Mouse (Mus musculus): ENCODE data around the gene Cdh24. TPM values are rescaled to one million over a fixed set of nuclear protein-coding genes. Genes with fewer than 3 reads are reported as not detected.

The Cdh24 gene
- 1.4 and 2.3 TPM in 2 replicates for total RNA-seq (2017)

GRCm38 (mm10) chr14:54641305-54641969 lies at the start of gene Cdh24:
Cdh24 (minus strand) TSS chr14:54641364.
- ATAC-seq (replicated peaks in 1 of 2; ENCODE audit: insufficient read depth in 1 of 2, low FRiP score in 2 of 2, low TSS enrichment in 1 of 2, low read depth in 1 of 2, poor library complexity in 2 of 2, severe bottlenecking in 2 of 2), result peak; percentile 74 to 79

GRCm38 (mm10) chr14:54687251-54687650 lies 46.1 kb upstream of the Cdh24 start:
- no peak for ATAC-seq (replicated peaks in 1 of 2; ENCODE audit: insufficient read depth in 1 of 2, low FRiP score in 2 of 2, low TSS enrichment in 1 of 2, low read depth in 1 of 2, poor library complexity in 2 of 2, severe bottlenecking in 2 of 2)

GRCm38 (mm10) chr14:54686522-54687143 lies 45.5 kb upstream of the Cdh24 start, which contains the start of gene Acin1:
Acin1 (minus strand) TSS chr14:54686931.
- peak; percentile 88 to 90 for ATAC-seq (replicated peaks in 1 of 2; ENCODE audit: insufficient read depth in 1 of 2, low FRiP score in 2 of 2, low TSS enrichment in 1 of 2, low read depth in 1 of 2, poor library complexity in 2 of 2, severe bottlenecking in 2 of 2)

GRCm38 (mm10) chr14:54686063-54686521 lies 44.9 kb upstream of the Cdh24 start, which contains the start of gene 1700123O20Rik:
1700123O20Rik (plus strand) TSS chr14:54686216.
- ATAC-seq (replicated peaks in 1 of 2; ENCODE audit: insufficient read depth in 1 of 2, low FRiP score in 2 of 2, low TSS enrichment in 1 of 2, low read depth in 1 of 2, poor library complexity in 2 of 2, severe bottlenecking in 2 of 2), result peak; percentile 55 to 70; a peak in 3 of 4 replicates

- ATAC-seq (replicated peaks in 1 of 2; ENCODE audit: insufficient read depth in 1 of 2, low FRiP score in 2 of 2, low TSS enrichment in 1 of 2, low read depth in 1 of 2, poor library complexity in 2 of 2, severe bottlenecking in 2 of 2), result no peak
These were observed 44.3 kb upstream of the Cdh24 start for GRCm38 (mm10) chr14:54685471-54685870.

- no peak for ATAC-seq (replicated peaks in 1 of 2; ENCODE audit: insufficient read depth in 1 of 2, low FRiP score in 2 of 2, low TSS enrichment in 1 of 2, low read depth in 1 of 2, poor library complexity in 2 of 2, severe bottlenecking in 2 of 2)
These were observed 41.2 kb upstream of the Cdh24 start for GRCm38 (mm10) chr14:54682396-54682795.

- ATAC-seq (replicated peaks in 1 of 2; ENCODE audit: insufficient read depth in 1 of 2, low FRiP score in 2 of 2, low TSS enrichment in 1 of 2, low read depth in 1 of 2, poor library complexity in 2 of 2, severe bottlenecking in 2 of 2), result no peak
These were observed 37.6 kb upstream of the Cdh24 start for GRCm38 (mm10) chr14:54678657-54679304.

- no peak for ATAC-seq (replicated peaks in 1 of 2; ENCODE audit: insufficient read depth in 1 of 2, low FRiP score in 2 of 2, low TSS enrichment in 1 of 2, low read depth in 1 of 2, poor library complexity in 2 of 2, severe bottlenecking in 2 of 2)
These were observed 35.1 kb upstream of the Cdh24 start for GRCm38 (mm10) chr14:54676290-54676689.

GRCm38 (mm10) chr14:54674317-54674716 lies 33.2 kb upstream of the Cdh24 start:
- no peak for ATAC-seq (replicated peaks in 1 of 2; ENCODE audit: insufficient read depth in 1 of 2, low FRiP score in 2 of 2, low TSS enrichment in 1 of 2, low read depth in 1 of 2, poor library complexity in 2 of 2, severe bottlenecking in 2 of 2)

GRCm38 (mm10) chr14:54669381-54669780 lies 28.2 kb upstream of the Cdh24 start:
- ATAC-seq (replicated peaks in 1 of 2; ENCODE audit: insufficient read depth in 1 of 2, low FRiP score in 2 of 2, low TSS enrichment in 1 of 2, low read depth in 1 of 2, poor library complexity in 2 of 2, severe bottlenecking in 2 of 2), result peak in 1 of 2 experiments; percentile 56; a peak in 1 of 4 replicates

GRCm38 (mm10) chr14:54664477-54665222 lies 23.5 kb upstream of the Cdh24 start:
- no peak for ATAC-seq (replicated peaks in 1 of 2; ENCODE audit: insufficient read depth in 1 of 2, low FRiP score in 2 of 2, low TSS enrichment in 1 of 2, low read depth in 1 of 2, poor library complexity in 2 of 2, severe bottlenecking in 2 of 2)

GRCm38 (mm10) chr14:54660009-54660408 lies 18.8 kb upstream of the Cdh24 start:
- ATAC-seq (replicated peaks in 1 of 2; ENCODE audit: insufficient read depth in 1 of 2, low FRiP score in 2 of 2, low TSS enrichment in 1 of 2, low read depth in 1 of 2, poor library complexity in 2 of 2, severe bottlenecking in 2 of 2), result no peak

- peak; percentile 84 to 97 for ATAC-seq (replicated peaks in 1 of 2; ENCODE audit: insufficient read depth in 1 of 2, low FRiP score in 2 of 2, low TSS enrichment in 1 of 2, low read depth in 1 of 2, poor library complexity in 2 of 2, severe bottlenecking in 2 of 2)
These were observed 12.3 kb upstream of the Cdh24 start for GRCm38 (mm10) chr14:54653496-54653895.

- ATAC-seq (replicated peaks in 1 of 2; ENCODE audit: insufficient read depth in 1 of 2, low FRiP score in 2 of 2, low TSS enrichment in 1 of 2, low read depth in 1 of 2, poor library complexity in 2 of 2, severe bottlenecking in 2 of 2), result no peak
These were observed 11.6 kb upstream of the Cdh24 start for GRCm38 (mm10) chr14:54652787-54653186.

- no peak for ATAC-seq (replicated peaks in 1 of 2; ENCODE audit: insufficient read depth in 1 of 2, low FRiP score in 2 of 2, low TSS enrichment in 1 of 2, low read depth in 1 of 2, poor library complexity in 2 of 2, severe bottlenecking in 2 of 2)
These were observed 10.4 kb upstream of the Cdh24 start for GRCm38 (mm10) chr14:54651556-54651955.

- ATAC-seq (replicated peaks in 1 of 2; ENCODE audit: insufficient read depth in 1 of 2, low FRiP score in 2 of 2, low TSS enrichment in 1 of 2, low read depth in 1 of 2, poor library complexity in 2 of 2, severe bottlenecking in 2 of 2), result peak; percentile 74 to 80
These were observed 9.7 kb upstream of the Cdh24 start for GRCm38 (mm10) chr14:54650621-54651454.

GRCm38 (mm10) chr14:54647900-54648299 lies 6.7 kb upstream of the Cdh24 start:
- no peak for ATAC-seq (replicated peaks in 1 of 2; ENCODE audit: insufficient read depth in 1 of 2, low FRiP score in 2 of 2, low TSS enrichment in 1 of 2, low read depth in 1 of 2, poor library complexity in 2 of 2, severe bottlenecking in 2 of 2)

Measured in hematopoietic stem cell, adult 5-6 weeks (primary cell).